Mouse (Mus musculus) layer of hippocampus, adult 2 months (tissue): ENCODE results near the gene Gm10803. TPM values are rescaled to one million over a fixed set of nuclear protein-coding genes. Genes with fewer than 3 reads are reported as not detected.
A peak's percentile ranks its signal among the peaks of the same experiment; 100 is the strongest.
"Not testable (repeated sequence)": the region's sequence is repeated elsewhere in the genome, so short reads cannot be mapped to it uniquely, and the experiment has no call there.

Source experiments
- DNase-seq, 2 experiments: peaks; one replicate each; pipeline ENCODE4 v3.0.0; 2022; ENCODE audit warnings: low spot score in 2 of 2
- H3K27ac ChIP-seq: fragments of 200-600 bp; 2 replicates; pipeline ENCODE4 v1.8.1; 2022
- H3K4me3 ChIP-seq: fragments of 200-600 bp; 2 replicates; pipeline ENCODE4 v1.8.1; 2022; ENCODE audit warnings: mild to moderate bottlenecking
- CTCF ChIP-seq: fragments of 200-600 bp; conservative IDR thresholded peaks from 2 replicates; pipeline ENCODE4 v1.8.1; 2022; ENCODE audit warnings: antibody characterized with exemption, mild to moderate bottlenecking, moderate library complexity
- long read RNA-seq, 2 experiments: library from polyadenylated mRNA; stranded (forward); transcript quantifications; one replicate each; pipeline ENCODE4 v2.0.0; 2021; ENCODE audit warnings: borderline mapping rate in 2 of 2
- total RNA-seq, 2 experiments: library from RNA; stranded (reverse); gene quantifications; 2 replicates each; pipeline ENCODE4 v1.2.3; 2021

Gene Gm10803
- not detected for total RNA-seq
- long read RNA-seq, experiment 1: 0 reads
- long read RNA-seq, experiment 2: 0 reads

- H3K27ac ChIP-seq, H3K4me3 ChIP-seq, DNase-seq: not testable (repeated sequence)
Observed at GRCm38 (mm10) chr2:93560268-93560667, at the start of gene Gm10803. Gm10803 (plus strand) TSS chr2:93560568.

DNA sequence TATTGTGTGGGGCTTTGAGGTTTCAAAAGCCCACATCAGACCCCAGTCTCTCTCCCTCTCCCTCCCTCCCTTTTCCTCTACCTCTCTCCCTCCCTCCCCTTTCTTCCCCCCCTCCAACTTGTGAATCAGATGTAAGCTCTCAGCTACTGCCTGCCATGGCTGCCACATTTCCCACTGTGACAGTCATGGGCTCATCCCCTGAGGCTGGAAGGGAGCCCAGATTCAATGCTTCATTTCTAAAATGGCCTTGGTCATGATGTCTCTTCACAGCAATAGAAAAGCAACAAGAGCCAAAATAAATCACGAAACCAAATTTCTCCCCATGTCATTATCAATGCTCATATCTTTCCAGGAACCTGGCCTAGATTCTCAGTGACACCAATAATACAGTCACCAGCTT lies 49.5 kb upstream of the Gm10803 start:
- Histone ChIP-seq H3K27ac (no peak overlapping the region), H3K4me3 (no peak overlapping the region)
- TF ChIP-seq CTCF: no peak
- peak in 1 of 2 experiments; percentile 16 for DNase-seq

DNA sequence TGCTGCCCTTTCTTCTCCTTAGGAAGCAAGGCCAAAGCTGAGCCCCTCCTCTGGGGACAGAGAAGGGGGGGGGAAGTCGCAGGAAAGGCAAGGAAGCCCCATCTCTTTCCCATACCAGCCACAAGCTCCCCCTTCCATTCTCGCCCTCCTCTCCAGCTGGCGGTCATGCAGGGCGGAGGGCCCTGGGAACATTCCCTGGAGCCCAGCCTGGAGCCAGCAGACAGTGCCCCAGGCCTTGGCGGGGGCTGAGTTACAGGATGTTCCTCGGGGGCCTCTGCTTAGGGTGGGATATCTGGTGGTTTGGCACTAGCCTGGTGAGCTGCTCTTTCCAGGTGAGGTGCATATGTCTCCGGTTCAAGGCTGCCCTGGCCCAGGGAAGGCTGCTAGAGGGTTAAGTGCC lies 48.2 kb upstream of the Gm10803 start:
- H3K27ac ChIP-seq: no peak overlapping the region
- no peak for DNase-seq

DNA sequence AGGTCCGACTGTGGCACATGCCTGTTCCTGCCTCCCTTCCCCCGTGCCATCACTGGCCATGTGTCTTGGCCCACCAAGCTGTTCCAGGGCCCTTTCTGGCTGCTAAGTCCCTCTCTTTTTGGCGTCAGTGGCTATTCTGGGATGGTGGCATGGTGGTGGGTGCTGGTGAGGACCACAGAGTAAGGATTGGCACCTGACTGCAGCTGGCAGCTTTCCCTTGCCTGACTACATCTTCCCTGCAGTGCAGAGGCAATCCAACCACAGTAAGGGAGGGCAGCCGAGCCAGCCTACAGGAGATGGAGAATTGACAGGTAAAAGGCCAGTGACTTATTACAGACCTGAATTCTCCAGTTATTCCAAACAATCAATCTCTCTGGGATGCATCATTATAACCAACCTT lies 45.1 kb upstream of the Gm10803 start:
- TF ChIP-seq CTCF: no peak
- H3K4me3 ChIP-seq: no peak overlapping the region
- H3K27ac ChIP-seq: no peak overlapping the region
- DNase-seq: no peak

More for the DNA sequence above, 48.2 kb upstream of the Gm10803 start:
- no peak for TF ChIP-seq CTCF
- H3K4me3 ChIP-seq: no peak overlapping the region

DNA sequence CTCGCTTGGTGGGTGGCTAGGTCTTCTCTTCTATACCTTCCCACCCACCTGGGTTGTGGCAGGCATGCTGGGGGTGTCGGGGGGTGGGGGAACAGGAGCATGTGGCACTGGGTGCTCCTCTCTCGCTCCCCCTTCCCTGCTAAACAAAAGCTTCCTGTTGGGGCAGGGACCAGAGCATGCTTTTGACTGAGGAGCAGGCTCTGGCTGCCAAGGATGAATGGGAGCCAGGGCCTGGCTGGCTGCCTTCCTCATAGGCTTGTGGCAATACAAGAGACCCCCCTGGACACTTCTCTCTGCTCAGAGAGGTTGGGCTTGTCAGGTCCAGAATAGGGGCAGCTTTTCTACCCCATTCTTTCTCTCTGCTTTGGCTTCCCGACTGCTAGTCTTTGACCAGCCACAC lies 39.3 kb upstream of the Gm10803 start:
- TF ChIP-seq CTCF: no peak
- H3K27ac ChIP-seq: no peak overlapping the region
- peak; percentile 16 to 20 for DNase-seq
- H3K4me3 ChIP-seq: no peak overlapping the region

DNA sequence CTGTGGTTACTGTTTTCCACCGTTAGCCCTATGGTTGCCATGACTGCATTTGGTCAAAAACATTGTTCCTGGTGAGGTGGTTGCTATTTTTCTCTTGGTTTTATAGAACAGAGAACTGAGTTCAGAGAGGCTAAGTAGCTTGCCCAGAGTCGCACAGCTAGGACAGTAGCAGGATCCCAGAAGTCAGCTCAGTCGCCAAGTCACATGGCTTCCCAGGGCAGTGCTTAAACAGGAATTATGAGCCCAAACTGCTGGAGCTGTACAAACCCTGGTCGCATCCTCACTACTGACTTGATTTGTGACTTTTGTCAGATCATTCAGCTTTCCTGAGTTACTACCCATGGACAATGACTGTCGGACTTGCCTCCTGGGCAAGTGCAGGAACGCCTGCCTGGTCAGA lies 38.8 kb upstream of the Gm10803 start:
- no peak for TF ChIP-seq CTCF
- Histone ChIP-seq H3K4me3 (no peak overlapping the region), H3K27ac (no peak overlapping the region)
- no peak for DNase-seq

- TF ChIP-seq CTCF: no peak
- no peak overlapping the region for H3K27ac ChIP-seq
- no peak overlapping the region for H3K4me3 ChIP-seq
- DNase-seq: no peak
Observed at GRCm38 (mm10) chr2:93522005-93522404, 38.4 kb upstream of the Gm10803 start.

DNA sequence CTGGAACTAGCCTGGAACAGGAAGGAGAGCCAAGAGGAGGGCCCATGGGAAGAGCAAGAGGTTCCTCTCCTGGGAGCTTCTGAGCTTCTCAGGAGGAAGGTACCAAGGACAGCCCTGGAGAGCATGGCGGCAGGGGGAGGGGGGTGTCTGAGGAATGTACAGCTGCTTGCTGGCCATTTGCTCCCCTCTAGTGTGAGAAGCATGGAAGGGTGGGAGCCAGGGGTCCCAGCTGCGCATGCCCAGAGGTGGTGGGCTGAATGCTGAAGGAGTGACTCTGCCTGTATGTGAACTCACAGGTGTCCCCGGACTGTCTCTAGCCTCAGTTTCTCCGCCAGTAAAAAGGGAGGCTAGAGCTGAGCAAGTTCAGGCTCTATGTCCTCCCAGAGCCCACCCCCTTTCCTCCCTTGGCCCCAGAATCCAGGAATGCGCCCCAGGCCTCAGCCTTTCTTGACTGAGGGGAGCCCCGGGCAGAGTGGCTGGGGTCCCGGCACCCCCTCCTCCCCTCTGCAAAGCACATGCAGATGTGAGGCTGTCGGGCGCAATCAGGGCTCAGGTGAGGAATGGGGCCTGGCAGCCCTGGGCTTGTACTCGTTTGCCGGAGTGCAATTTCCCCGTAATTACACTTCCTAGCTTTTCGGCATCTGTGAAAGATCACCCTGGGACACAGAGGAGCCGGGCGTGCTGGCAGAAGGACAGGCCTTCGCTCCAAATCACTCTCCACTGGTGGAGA lies 35.2 kb upstream of the Gm10803 start:
- TF ChIP-seq CTCF: no peak
- Histone ChIP-seq H3K4me3 (no peak overlapping the region), H3K27ac (no peak overlapping the region)
- no peak for DNase-seq

DNA sequence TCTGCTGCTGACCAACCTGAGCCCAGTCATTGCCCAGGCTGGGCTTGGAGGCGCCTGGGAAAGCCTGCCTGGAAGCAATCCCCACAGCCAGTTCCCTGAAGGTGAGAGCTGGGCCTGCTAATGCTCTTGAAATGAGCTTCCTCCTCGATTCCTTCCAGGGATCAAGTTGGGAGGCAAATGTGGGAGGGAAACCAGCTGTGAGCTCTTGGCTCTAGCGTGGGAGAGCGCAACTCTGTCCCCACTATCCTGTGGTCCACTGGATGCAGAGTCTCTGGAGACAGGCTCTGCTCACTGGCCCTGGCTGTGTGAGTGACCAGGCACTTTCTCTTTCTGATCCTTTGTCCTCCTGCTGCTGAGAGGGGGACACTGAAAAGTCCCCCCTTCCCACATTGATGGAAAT lies 30.8 kb upstream of the Gm10803 start:
- no peak for DNase-seq
- Histone ChIP-seq H3K27ac (no peak overlapping the region), H3K4me3 (no peak overlapping the region)
- no peak for TF ChIP-seq CTCF

DNA sequence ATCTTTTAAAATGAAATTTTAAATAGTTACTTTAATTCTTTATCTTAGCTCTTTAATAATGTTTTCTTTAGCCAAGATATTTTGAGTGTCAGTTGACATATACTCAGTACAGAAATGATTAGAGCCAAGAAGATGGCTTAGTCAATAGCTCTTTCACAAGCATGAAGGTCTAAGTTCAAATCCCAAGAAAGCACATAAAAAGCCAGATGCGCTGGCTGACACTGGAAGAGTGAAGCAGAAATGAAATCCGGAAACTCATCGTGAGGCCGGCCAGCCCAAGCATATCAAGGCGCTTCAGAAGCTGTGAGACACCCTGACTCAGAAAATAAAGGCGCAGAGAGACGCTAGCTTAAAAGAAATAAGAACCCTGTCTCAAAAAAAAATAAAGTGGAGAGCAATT lies 26.5 kb upstream of the Gm10803 start:
- Histone ChIP-seq H3K4me3 (no peak overlapping the region), H3K27ac (no peak overlapping the region)
- no peak for DNase-seq
- no peak for TF ChIP-seq CTCF

- no peak overlapping the region for H3K4me3 ChIP-seq
- TF ChIP-seq CTCF: peak; percentile 66
- no peak overlapping the region for H3K27ac ChIP-seq
- DNase-seq: peak; percentile 4 to 10
Observed at GRCm38 (mm10) chr2:93537385-93537967, 22.9 kb upstream of the Gm10803 start.

- DNase-seq: no peak
- Histone ChIP-seq H3K27ac (no peak overlapping the region), H3K4me3 (no peak overlapping the region)
- TF ChIP-seq CTCF: no peak
Observed at GRCm38 (mm10) chr2:93538140-93538539, 22.2 kb upstream of the Gm10803 start.

GRCm38 (mm10) chr2:93541771-93542170 lies 18.6 kb upstream of the Gm10803 start:
- Histone ChIP-seq H3K4me3 (no peak overlapping the region), H3K27ac (no peak overlapping the region)
- no peak for TF ChIP-seq CTCF
- no peak for DNase-seq
